Mouse (Mus musculus) hindbrain, postnatal 0 days (tissue): ENCODE data around the gene Bdh1. TPM values are rescaled to one million over a fixed set of nuclear protein-coding genes. Genes with fewer than 3 reads are reported as not detected.

Source experiments
- ATAC-seq: fragments of 200-750 bp; cut with Nextera tagmentation; 2 replicates; pipeline ENCODE4 v1.8.0; 2017; ENCODE audit warnings: mild to moderate bottlenecking, moderate TSS enrichment, moderate library complexity
- DNase-seq: peaks from one replicate; pipeline ENCODE4 v3.0.0-alpha.2; 2015; ENCODE audit warnings: low spot score
- H3K27ac ChIP-seq: fragments of 300-500 bp; sonication (generic); 2 replicates; pipeline ENCODE4 v1.5.1; 2014; ENCODE audit warnings: mild to moderate bottlenecking
- H3K27me3 ChIP-seq: fragments of 300-500 bp; sonication (generic); 2 replicates; pipeline ENCODE4 v1.6.1; 2014; ENCODE audit warnings: low read length, mixed read lengths; ENCODE audit not compliant: insufficient read depth
- H3K36me3 ChIP-seq: fragments of 300-500 bp; sonication (generic); 2 replicates; pipeline ENCODE4 v1.6.1; 2014; ENCODE audit warnings: low read length, mixed read lengths; ENCODE audit not compliant: insufficient read depth
- H3K4me1 ChIP-seq: fragments of 300-500 bp; sonication (generic); 2 replicates; pipeline ENCODE4 v1.6.1; 2014; ENCODE audit warnings: antibody characterized with exemption, low read length, mixed read lengths; ENCODE audit not compliant: insufficient read depth
- H3K4me2 ChIP-seq: fragments of 300-500 bp; sonication (generic); 2 replicates; pipeline ENCODE4 v1.6.1; 2014; ENCODE audit warnings: low read depth, mild to moderate bottlenecking, low read length, moderate library complexity, mixed read lengths
- H3K4me3 ChIP-seq: fragments of 300-500 bp; sonication (generic); 2 replicates; pipeline ENCODE4 v1.5.1; 2014; ENCODE audit warnings: low read length
- H3K9ac ChIP-seq: fragments of 300-500 bp; sonication (generic); replicated peaks from 2 replicates; pipeline ENCODE4 v1.6.1; 2014; ENCODE audit warnings: mild to moderate bottlenecking, low read length, moderate library complexity, mixed read lengths
- H3K9me3 ChIP-seq: fragments of 300-500 bp; sonication (generic); 2 replicates; pipeline ENCODE4 v1.6.1; 2016; ENCODE audit warnings: low read length, mixed read lengths
- CTCF ChIP-seq: IDR thresholded peaks from 2 replicates; pipeline ENCODE4 v1.5.1; 2016; ENCODE audit warnings: antibody characterized with exemption, control low read depth, low read depth
- WGBS: fragments of 180-500 bp; shearing (Covaris S2); extraction: QIAGEN DNeasy Blood & Tissue Kit; methylation state at CpG from one replicate; pipeline ENCODE4 v1.1.7; 2014; 5-methylcytosine and 5-hydroxymethylcytosine counted together
- polyA plus RNA-seq: library from polyadenylated mRNA; unstranded; fragments of >200 nt; fragmentation: Nextera tagmentation; extraction: Ambion mirVana; gene quantifications from 2 replicates; pipeline ENCODE4 v1.2.1, GENCODE M21; 2015
- total RNA-seq: library from RNA; depleted of rRNA; stranded (reverse); fragments of >200 nt; gene quantifications from 2 replicates; pipeline ENCODE4 v1.2.3, GENCODE M21; 2014

Bdh1 gene
- total and polyA plus RNA-seq, 2 experiments from 2014 or later, result 102 to 137 TPM

DNA sequence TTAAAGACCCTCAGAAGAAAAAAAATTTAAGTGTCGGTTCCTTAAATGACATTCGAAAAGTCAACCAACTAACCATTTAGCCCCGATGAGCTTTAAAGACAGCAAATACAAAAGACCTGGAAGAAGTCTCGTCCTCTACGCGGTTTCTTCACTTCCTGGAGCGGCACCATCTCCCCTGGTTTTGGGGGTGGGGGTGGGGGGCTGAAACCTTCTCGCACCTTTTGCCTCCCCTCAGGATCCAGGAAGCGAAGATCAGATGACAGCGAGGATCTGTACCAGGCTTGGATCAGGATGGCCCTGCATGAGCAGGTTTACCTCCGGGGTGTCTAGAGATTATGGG, 6.2 kb downstream of the Bdh1 start:
- no peak for ATAC-seq
- WGBS, result 5% methylated on average over 11 of the region's 11 CpGs
- H3K4me1 ChIP-seq, result peaks cover 4% of the 10 kb centered on the region

DNA sequence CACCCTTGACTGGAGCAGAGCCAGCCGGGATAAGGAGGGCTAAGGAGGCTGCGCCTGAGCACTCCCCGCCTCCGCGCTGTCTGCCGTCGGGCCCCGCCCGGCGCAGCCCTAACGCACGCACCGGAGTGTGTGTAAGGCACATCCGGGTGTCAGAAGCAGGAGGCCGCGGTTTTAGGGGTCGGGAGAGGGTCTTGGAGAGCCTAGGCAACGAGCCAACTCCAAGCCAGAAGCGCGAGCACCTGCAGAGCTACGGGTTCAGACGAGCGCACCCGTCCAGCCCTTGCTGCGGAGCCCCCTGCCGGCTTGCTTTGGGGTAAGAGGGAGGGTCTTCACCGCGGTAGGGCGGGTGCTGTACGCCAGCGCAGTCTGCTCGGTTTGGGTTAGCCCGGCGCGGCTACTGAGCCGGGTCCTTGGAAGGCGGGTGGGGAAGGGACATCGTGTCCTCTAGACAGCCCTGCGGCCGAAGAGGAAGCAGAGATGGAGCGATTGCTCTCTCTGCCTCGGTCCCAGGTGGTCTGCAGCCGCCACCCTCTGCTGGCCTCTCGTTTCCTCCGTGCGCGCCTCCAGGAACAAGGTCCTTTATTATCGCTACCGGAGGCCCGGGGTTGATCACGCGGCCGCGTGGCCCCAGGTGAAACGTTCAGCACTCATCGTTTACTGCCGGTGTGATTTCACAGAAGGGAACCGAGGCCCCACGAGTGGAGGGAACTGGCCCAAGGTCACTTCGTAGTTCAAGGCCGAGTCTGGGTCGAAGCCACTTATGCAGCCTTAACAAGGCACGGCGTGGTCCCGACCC, 6.8 kb downstream of the Bdh1 start:
- H3K4me1 ChIP-seq, result peaks cover 8% of the 10 kb centered on the region
- peak overlapping the region; percentile 71 for H3K4me3 ChIP-seq
- H3K27ac ChIP-seq, result peak overlapping the region; percentile 97
- DNase-seq, result peak; percentile 89
- under 1% methylated on average over 65 of the region's 65 CpGs for WGBS
- no peaks in the 10 kb centered on the region for H3K27me3 ChIP-seq
- TF ChIP-seq CTCF, result peak; percentile 55
- no peaks in the 10 kb centered on the region for H3K36me3 ChIP-seq
- peak overlapping the region; percentile 87 for H3K9ac ChIP-seq
- H3K9me3 ChIP-seq, result no peaks in the 10 kb centered on the region
- peak; percentile 60 for ATAC-seq
- H3K4me2 ChIP-seq, result peak overlapping the region; percentile 85

More for the DNA sequence above, 6.2 kb downstream of the Bdh1 start:
- peak; percentile 11 for DNase-seq
- Histone ChIP-seq H3K4me3 (peak overlapping the region; percentile 71), H3K27ac (peak overlapping the region; percentile 97), H3K27me3 (no peaks in the 10 kb centered on the region), H3K4me2 (peak overlapping the region; percentile 85), H3K9me3 (no peaks in the 10 kb centered on the region), H3K9ac (peak overlapping the region; percentile 87), H3K36me3 (no peaks in the 10 kb centered on the region)
- TF ChIP-seq CTCF, result no peak

DNA sequence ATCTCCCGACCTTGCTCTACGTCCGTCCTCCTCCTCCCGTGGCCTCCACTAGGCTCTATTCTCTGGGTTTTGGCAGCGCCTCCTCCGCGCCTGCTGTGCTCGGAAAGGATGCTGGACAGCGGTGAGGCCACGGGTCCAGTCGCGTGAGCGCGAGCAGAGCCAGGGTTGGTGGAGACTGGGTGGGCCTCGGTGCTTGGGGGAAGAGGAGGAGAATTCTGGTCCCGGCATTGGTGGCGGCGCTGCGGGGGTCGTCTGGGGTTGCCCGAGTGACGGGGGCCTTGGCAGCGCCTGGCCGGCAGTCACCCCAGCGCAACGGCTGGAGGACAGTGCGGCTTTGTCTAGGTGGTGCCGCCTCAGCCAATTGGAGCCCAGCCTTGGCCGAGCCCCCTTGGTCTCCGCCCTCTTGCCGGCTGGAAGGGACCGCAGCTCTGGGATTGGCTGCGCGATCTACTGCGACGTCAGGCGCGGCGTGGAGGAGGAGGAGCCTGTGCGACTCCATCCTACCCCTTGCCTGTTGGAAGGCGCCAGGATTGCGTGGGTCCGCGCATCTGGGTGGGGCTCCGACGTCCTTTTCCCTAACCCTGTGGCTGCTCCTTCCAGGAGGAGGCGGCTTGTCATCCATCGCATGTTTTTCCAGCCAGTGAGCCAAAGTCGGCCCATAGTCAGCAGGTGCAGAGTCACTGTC, 7.5 kb downstream of the Bdh1 start:
- peak; percentile 98 for ATAC-seq
- H3K27me3 ChIP-seq, result no peaks in the 10 kb centered on the region
- peak overlapping the region; percentile 71 for H3K4me3 ChIP-seq
- TF ChIP-seq CTCF, result no peak
- H3K9me3 ChIP-seq, result no peaks in the 10 kb centered on the region
- peak overlapping the region; percentile 85 for H3K4me2 ChIP-seq
- WGBS, result 1% methylated on average over 48 of the region's 49 CpGs
- no peaks in the 10 kb centered on the region for H3K36me3 ChIP-seq
- H3K4me1 ChIP-seq, result peaks cover 8% of the 10 kb centered on the region
- DNase-seq, result peak; percentile 98
- H3K27ac ChIP-seq, result peak overlapping the region; percentile 97
- H3K9ac ChIP-seq, result peak overlapping the region; percentile 87

DNA sequence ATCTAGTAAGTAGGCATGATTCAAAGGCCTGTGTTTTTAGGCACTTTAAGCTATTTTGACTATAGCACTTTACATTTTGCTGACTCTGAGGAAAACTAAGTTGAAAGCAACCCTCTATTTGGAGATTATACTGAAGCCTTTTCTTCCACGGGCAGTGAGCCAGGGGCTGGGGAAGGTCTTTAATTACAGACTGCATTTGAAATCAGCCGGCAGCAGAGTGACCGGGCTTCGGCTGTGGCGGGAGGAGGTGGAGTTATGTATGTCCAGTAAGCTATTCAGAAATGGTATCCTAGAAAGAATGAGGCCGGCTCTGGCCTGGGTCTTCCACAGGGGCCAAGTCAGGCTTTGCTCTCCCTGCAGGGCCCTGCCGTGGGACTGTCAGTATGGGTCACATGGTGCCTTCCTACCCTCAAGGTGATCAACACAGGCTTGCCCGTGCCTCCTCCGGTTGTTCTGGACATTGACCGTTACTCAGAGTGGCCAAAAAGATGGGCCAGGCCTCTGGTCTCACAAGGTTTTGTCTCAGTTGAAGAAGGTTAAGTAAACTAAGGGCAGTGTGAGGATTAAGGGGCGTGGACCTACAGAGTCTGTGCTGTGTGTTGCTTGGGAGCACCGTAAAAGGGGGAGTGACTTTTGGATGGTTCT, 11.5 kb downstream of the Bdh1 start:
- Histone ChIP-seq H3K9ac (no peak overlapping the region), H3K27ac (peak overlapping the region; percentile 56), H3K4me2 (no peak overlapping the region), H3K9me3 (no peaks in the 10 kb centered on the region), H3K4me1 (peaks cover 8% of the 10 kb centered on the region), H3K4me3 (no peak overlapping the region), H3K27me3 (no peaks in the 10 kb centered on the region), H3K36me3 (peaks cover 4% of the 10 kb centered on the region; the same call in 1 of the 2 replicates)
- TF ChIP-seq CTCF, result no peak
- DNase-seq, result peak; percentile 45
- no peak for ATAC-seq
- 53% methylated on average over 12 of the region's 12 CpGs for WGBS

- 60% methylated on average over 4 of the region's 4 CpGs for WGBS
- no peak for ATAC-seq
Measured at GRCm38 (mm10) chr16:31435146-31435545, 13.1 kb downstream of the Bdh1 start.

GRCm38 (mm10) chr16:31436085-31436484, 14.0 kb downstream of the Bdh1 start:
- peak; percentile 47 for TF ChIP-seq CTCF
- Histone ChIP-seq H3K9ac (no peak overlapping the region), H3K4me1 (peaks cover 8% of the 10 kb centered on the region), H3K4me3 (no peak overlapping the region), H3K36me3 (peaks cover 20% of the 10 kb centered on the region), H3K27ac (no peak overlapping the region), H3K9me3 (no peaks in the 10 kb centered on the region), H3K27me3 (no peaks in the 10 kb centered on the region), H3K4me2 (no peak overlapping the region)
- no peak for ATAC-seq
- DNase-seq, result peak; percentile 49
- WGBS, result 52% methylated on average over 9 of the region's 9 CpGs

More at GRCm38 (mm10) chr16:31435146-31435545, 13.1 kb downstream of the Bdh1 start:
- TF ChIP-seq CTCF, result no peak
- Histone ChIP-seq H3K27ac (no peak overlapping the region), H3K4me2 (no peak overlapping the region), H3K36me3 (peaks cover 20% of the 10 kb centered on the region), H3K27me3 (no peaks in the 10 kb centered on the region), H3K4me3 (no peak overlapping the region), H3K9ac (no peak overlapping the region), H3K4me1 (peaks cover 8% of the 10 kb centered on the region), H3K9me3 (no peaks in the 10 kb centered on the region)
- DNase-seq, result no peak
